Mouse (Mus musculus) layer of hippocampus, postnatal 36 days (tissue): Measurements from ENCODE around the gene Dnaaf2. TPM values are rescaled to one million over a fixed set of nuclear protein-coding genes. Genes with fewer than 3 reads are reported as not detected.

Experiments
- DNase-seq, 2 experiments: peaks; one replicate each; pipeline ENCODE4 v3.0.0; 2022
- total RNA-seq, 2 experiments: library from RNA; stranded (reverse); gene quantifications; 2 replicates each; pipeline ENCODE4 v1.2.3; 2021

The Dnaaf2 gene
- 1 to 10 TPM; 1.4 to 2.0 TPM for total RNA-seq

DNA sequence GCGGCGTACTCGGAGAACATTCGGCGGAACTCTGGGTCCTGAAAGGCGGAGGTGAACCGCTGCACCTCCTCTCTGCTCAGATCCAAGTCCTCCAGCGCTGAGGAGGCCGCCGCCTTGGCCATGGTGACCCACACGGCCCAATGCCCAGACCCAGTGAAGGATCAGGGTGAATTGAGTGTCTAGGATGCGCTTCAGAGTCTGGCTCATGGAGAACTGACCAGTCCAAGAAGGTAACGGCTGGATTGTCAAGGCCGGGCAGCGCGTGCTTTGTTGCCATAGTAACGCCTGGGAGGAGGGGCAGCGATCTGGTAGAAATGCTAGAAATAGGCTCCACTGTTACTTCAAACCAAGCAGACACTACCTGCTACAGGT is at the start of gene Dnaaf2:
TSS of gene Dnaaf2 (minus strand) at position 266 of the 372 bp plus-strand sequence.
- DNase-seq: peak; percentile 61 to 70

DNA sequence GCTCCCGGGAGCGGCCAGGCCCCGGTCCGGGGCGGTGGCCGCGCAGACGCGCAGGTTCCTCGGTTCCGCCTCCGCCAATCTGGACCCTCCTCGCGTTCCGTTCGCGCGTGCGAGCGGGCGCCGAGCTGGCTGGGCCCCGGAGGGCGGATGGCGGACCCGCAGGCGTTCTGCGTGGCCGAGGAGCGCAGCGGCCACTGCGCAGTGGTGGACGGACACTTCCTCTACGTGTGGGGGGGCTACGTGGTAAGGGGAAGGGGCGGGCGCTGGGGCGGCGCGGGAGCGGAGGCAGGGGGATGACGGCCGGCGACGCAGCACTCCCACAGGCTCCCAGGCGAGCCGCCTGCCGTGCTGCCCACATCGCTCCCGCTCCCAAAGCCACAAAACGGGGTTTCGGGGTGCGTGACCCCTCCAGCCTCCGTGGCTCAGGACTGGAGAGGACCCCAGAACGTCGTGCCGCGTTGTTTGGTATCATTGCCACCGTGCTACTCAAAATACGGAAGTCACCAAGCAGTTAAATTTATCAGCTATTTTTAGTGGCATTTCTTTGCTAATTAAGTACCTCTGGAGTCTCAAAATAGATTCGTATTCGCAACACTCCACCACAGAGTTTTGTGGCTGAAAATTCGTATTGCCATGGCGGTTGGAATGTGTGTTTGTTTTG is 43.7 kb upstream of the Dnaaf2 start:
- DNase-seq: peak; percentile 72 to 73

DNA sequence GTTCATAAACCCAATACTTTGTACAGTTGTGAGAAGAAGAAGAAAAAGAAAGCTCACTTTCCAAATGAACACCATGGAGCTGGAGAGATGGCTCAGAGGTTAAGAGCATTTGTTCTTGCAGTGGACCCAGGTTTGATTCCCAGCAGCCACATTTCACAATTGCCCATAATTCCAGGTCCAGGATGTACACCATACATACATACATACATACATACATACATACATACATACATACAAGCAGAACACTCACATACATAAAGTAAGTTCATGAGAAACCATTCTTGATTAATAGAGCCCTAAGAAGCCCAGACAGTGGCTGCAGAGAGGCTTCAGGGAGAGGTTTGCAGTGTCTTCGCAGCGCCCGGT is 43.2 kb upstream of the Dnaaf2 start:
- DNase-seq: no peak

DNA sequence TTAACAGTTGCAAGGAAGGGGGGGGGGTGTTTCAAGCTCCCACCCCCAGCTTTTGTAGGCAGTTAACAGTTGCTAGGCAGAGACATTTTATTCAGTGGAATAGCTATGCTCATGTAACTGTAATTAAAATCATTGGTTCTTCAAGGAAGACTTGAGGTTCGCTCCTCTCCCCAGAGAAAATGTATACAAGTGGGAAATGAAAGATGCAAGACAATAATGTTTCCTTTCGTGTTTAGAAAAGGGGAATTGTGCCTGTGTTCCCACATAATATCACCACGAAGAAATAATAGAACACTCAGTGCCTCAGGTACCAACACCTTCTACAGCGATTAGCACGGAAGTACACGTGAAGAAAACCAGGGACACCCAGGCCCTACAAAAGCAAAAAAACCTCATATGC is 42.6 kb upstream of the Dnaaf2 start, which contains the start of gene Klhdc1:
TSS of gene Klhdc1 (plus strand) at position 301 of the 400 bp plus-strand sequence.
- no peak for DNase-seq

DNA sequence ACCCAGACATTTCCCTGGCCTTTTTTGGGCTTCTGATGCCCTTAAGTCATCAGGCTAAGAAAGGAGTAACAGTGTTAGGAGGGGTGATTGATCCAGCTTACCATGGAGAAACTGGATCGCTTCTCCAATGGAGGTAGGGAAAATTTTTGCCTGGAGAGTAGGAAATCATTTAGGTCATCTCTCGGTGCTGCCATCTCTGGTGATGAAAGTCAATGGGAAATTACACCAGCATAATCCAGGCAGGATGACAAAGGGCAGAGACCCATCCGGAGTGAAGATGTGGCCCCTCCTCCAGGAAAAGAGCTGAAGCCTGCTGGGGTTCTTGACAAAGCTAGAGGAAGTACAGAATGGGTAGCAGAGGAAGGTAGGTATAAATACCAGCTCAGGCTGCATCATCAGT is 40.1 kb upstream of the Dnaaf2 start:
- DNase-seq: no peak

DNA sequence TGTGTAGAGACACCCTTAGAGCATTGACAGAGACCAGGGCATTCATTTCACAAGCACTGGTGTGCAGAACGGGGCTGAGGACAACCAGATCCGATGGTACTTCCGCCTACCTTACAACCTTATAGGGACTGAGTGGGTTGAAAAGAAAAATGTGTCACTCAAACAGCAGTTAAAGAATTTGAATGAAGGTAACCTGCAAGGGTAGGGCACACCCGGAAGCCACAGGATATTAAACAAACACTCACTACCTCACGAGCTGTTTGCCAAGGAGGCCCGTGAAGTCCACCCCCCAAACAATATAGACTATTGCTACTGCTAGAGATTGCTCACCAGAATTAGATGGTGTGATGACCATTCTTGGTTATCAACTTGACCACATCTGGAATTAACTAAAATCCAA is 37.6 kb upstream of the Dnaaf2 start:
- DNase-seq: no peak

DNA sequence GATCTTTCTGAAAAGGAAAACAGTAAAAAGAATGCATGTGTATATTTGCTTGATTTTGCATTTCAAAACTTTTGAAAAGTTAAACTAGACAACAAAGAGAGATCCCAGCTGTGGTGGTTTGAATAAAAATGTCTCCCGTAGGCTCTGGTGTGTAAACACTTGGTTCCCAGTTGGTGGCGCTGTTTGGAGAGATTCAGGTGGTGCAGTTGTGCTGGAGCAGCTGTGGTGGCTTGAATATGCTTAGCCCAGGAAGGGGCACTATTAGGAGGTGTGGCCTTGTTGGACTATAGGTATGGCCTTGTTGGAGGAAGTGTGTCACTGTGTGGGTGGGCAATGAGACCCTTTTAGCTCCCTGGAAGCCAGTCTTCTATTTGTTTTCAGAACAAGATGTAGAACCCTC is 31.0 kb upstream of the Dnaaf2 start:
- no peak for DNase-seq

DNA sequence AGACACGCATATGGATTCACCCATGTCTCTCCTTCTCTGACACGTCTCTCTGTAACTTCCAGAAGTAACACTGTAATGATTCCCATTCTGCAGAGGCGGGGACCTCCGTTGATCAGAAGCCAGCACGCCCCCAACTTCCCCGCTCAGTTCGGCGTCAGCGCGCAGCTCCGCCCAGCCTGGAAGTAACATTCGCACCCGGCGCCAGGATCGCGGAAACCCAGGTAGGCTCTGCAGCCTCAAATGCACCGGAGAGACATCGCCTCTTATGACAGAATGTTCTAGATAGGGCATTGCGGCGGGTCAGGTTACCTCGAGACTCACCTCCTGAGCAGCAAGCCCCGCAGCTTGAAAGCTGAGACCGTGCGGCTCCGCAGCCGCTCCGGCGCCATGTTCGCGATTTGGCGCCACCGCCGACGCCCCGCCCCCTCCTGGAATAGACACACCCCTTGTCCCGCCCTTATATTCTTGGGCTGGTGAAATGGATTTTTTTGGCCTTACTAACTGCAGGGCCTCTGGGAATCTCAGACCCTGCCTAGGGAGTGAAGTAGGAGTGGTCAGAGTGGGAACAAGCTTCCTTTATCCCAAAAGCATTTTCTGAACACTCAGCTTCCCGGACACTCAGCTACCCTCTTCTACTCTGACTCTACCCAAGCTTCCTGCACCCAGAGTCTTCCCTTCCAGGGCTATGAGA is 29.7 kb upstream of the Dnaaf2 start, which contains the start of gene Pole2:
TSS of gene Pole2 (minus strand) at position 420 of the 691 bp plus-strand sequence.
- DNase-seq: peak; percentile 83 to 88

DNA sequence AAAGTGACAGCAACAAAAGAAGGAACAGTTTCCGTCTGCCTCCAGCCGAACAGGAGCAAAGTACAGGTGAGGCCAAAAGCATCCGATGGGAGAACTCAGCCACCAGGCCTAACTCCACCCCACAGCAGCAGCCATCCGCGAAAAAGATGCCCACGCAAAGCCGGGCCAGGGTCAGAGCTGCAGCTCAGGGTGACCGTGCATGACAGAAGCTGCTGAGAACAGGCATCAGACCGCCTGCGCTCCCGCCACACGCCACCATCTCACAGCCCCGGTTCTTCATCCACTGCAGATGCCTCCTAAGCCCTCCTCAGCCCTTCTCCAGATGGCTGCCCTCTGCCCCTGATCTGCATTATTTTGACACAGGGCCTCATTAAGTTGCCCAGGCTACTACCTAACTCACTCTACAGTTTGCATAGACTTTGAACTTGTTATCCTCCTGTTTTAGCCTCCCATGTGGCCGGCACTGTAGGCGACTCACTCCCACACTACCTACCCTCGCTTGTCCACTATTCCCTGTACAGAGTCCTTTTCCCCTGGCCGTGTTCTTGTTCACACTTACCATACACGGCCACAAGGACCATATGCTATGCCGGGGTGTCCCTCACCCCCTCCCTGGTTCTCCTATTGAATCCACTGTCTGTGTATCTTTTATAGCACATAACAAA is 22.5 kb upstream of the Dnaaf2 start:
- DNase-seq: no peak

DNA sequence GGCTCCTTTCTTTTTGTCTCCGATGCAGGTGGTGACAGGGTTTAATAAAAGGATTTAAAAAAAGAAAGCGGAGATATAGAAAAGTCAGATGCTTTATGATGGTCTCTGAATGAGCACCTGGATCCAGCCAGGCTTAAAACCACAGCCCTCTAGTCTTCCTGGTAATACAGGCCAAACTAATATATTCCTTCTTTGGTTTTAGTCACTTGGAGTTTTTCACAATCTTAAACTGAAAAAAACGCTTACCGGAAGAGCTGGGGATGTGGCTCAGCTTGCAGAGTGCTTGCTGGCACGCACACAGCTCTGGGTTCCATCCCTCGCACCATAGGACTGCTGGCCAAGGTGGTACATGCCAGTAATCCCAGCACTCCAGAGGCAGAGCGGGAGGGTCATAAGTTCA is 18.4 kb upstream of the Dnaaf2 start:
- DNase-seq: no peak

DNA sequence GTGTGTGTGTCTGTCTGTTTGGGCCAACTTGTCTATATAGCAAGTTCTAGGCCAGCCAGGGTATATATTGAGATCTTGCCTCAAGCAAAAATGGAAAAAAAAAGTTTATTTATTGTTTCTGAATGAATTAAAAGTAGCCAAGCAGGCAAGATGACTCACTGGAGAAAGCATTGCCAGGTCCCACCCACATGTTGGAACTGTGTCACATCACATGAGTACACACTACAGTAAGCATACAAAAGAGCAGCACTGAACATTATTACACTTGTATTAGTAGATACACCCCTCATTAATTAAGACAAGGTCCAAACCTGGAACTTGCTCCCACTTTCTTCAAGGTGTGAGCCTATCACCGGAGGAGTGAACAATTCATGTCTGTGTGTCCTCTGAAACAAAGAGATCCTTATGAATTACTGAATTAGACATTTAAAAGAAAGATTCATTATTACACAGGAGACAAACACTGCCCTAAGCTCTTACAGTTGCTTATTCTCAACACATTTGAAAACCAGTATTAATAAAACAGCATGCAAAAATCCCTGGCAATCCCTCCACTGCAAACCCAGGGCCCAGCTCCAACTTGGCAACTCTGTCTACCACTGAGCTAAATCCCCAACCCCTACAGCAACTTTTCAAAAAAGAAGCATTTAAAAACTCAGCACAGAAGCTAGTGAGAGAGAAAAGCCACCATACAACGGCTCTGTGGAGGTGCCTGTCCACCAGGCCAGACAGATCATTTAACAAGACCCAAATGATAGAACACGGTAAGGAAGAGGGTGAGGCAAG is 17.0 kb upstream of the Dnaaf2 start:
- DNase-seq: peak; percentile 60 to 61

DNA sequence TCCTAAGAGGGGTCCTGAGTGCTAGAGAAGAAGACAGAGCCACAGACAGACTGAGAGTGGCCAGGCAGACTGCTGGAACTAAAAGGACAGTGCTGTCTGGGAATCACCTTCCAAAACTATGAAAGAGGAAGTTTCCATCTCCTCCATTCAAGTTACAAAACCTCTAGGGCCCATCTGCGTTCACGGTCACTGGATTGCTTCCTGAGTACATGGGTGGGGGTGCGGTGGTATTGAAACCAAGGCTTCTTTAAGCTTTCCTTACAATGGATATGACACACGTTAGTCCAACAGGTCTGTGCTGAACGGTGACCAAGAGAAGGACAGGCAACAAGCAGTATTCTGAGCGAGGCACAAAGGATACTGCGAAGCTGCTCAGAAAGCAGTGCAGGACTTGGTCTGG is 16.2 kb upstream of the Dnaaf2 start:
- no peak for DNase-seq

DNA sequence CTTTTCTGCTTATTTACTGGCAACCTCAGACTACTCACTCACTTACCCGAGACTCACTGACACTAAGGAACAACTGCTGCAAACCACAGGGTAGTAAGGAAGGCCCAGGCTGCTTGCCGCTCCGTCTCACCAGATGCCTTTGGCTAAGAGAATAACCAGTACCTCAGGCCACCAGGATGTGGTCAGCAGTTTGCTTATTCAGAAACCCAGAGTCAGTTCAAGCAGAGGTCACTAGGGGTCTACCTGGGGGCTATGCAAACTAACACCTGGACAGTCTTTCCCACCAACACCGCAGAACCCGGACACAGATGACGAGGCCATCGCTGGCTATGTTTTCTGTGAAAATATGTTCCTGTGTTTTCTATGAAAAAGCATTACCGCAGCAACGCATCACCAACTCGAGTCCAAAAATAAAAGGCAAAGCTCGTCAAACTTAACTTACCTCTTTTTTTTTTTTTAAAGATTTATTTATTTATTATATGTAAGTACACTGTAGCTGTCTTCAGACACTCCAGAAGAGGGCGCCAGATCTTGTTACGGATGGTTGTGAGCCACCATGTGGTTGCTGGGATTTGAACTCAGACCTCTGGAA is 15.1 kb upstream of the Dnaaf2 start:
- DNase-seq: no peak

DNA sequence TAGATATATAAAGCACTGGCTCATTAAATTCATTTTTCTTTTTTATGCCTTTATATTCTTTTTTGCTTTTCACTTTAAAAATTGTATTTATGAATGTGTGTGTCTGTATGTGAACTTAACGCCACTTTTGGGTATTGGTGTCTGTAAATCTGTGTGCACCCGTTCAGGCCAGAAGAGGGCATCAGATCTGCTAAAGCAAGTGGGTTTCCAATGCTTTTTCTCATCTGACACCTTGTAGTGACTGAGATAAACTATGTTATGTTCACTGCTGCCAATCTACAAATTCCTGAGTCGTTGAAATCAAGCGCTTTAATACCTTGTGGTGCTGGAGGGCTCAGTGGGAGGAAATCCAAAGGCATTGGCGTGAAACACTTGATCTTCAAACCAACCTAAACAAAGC is 12.8 kb upstream of the Dnaaf2 start:
- DNase-seq: no peak

DNA sequence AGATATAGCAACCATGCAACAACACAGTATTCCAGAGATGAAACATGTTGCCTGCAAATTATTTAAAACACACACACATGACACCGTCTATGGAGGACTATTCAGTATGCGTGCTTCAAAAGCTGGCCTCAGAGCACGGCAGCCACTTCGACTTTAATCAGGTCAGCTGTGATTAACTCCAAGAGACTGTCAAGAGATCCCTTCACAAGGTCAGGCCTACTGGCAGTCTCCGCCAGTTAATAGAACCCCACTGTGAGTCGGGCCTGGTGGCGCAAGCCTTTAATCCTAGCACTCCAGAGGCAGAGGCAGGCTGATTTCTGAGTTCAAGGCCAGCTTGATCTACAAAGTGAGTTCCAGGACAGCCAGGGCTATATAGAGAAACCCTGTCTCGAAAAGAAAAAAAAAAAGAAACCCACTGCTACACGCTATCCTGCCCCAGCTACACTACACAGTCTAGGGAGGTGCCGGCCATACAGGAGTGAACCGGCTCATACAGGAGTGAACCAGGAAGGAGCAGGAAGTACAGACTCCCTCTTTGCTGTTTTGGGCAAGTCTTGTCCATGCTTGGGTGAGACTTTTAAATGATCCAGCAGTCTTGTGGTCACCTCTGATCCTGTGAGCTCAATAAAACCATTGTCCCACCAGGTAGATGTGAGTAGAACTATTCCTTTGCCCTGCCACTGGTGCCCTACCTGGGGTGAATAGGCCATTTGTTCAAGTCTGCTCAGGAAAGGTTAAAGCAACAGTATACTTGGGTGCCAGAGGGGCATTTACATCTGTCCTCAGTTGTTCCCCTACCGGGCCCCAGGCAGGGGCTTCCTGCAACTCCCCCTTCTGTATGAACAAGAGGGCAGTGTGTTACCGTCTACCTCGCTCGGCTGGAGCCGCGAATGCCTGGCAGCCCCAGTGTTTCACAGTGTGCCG is 12.1 kb upstream of the Dnaaf2 start:
- no peak for DNase-seq

DNA sequence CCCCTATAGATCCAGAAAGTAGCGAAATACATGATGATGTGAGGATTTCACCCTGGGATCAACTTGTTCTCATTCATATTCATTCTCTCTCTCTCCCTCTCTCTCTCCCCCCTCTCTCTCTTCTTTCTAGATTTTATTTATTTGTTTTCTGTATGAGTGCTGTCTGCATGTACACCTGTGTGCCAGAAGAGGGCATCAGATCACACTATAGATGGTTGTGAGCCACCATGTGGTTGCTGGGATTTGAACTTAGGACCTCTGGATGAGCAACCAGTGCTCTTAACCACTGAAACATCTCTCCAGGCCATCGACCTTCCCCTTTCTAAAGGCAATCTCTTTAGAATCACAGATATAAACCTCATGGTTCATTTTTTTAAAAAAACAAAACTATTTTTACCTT is 10.3 kb upstream of the Dnaaf2 start:
- DNase-seq: no peak

DNA sequence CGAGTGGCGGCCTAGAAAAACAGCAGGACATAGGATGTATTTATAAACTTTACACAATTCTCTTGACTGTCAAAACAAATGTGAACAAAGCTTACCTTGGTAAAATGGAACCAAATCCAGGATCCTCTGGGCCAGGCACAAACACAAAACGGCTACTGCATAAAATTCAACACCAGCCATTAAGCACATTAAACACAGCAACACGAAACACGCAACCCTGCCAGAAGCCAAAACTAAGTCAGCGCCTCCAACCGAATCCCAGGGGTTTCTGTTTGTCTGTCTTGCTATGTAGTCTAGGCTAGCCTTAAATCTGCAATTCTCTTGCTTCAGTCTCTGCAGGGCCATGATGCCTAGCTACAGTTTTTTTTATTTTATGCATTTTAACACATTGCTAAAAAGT is 9.7 kb upstream of the Dnaaf2 start:
- no peak for DNase-seq

DNA sequence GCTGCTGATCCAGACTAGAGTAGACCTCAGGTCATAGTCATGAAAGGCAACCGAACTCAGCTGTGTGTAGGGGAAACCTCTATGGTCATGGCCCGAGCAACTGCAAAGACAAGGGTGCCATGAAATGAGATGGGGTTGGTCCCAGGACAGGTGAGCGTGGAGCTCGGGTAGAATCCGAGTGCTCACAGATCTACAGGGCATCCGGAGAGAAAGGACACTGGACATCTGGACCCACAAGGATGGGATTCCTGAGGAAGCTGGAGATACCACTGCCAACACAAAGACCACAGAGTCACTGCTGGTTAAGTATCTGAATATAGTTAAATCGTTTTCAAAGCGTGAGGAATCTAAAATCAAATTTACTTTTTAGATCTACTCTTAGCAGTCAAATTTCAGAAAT is 9.2 kb upstream of the Dnaaf2 start:
- no peak for DNase-seq

DNA sequence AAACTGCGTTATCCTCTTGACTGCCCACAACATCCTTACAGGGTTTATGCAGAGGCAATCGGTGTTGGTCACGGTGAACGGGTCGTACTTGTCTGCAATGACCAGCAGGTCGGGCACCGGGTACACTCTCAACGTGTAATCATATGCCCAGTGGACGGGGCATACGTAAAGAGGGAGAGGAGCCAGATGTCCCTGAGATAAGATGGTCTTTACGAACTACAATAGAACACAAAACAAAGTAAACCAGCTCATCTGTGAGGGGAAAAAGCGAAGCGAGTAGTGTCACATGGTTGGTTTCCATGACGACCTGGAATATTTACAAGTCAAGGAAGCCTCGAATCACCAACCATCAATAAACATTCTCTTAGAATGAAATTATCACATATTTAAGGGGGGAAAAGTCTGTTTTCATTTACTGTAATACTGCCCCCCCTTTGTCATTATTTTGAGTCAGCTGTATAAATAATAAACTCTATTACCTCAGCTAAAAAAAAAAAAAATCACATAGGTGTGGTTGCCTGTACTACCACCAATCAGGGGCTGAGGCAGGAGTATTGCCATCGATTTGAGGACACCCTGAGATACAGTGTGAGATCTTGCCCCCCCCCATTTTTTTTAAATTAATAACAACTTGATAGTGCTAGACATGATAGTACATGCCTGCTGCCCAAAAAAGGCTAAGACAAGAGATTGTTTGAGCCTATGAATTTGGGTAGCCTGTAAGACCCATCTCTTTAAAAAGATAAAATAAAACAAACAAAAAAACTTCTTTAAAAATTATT is 6.0 kb upstream of the Dnaaf2 start, which contains the start of gene Gm49384:
TSS of gene Gm49384 (minus strand) at position 216 of the 782 bp plus-strand sequence.
- DNase-seq: no peak

DNA sequence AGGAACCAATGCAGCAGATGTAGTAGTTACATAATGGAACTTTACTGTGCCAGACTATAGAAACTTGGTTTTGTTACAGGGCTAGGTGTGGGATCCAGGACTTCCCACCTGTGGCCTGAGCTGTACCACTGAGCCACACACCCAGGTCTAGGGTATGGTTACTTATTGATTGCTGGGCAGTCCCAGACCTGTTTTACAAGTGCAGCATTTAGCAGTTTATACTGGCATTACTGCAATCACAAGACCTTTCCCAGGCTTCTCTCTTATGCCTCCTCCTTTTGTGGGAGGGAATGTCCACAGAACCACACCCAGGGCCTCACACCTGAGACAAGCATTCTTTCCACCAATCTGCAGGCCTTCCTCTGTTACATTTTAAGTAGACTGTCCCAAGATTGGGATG is 756 bp upstream of the Dnaaf2 start:
- DNase-seq: no peak
